Mouse (Mus musculus): ENCODE measurements around the gene S100a4.

S100a4 gene

DNA sequence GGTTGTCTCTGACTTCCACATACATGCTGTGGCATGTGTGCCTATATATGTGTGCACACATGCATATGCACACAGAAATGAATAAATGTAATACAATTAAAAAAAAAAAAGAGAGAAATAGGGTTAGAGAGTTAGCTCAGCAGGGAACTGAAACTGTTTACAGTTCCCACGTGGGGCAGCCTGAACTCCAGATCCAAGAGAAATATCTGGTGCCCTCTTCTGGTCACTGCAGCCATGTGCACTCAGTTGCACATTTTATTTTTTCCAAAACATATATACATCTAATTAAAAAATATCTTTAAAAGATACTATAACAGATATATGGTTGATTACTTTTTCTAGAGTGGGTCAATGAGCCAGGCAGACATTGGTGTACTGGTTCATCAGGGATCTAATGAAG, 14.0 kb downstream of the S100a4 start:
- ATAC-seq (ENCODE audit: insufficient number of reproducible peaks, low FRiP score, low TSS enrichment): no peak

DNA sequence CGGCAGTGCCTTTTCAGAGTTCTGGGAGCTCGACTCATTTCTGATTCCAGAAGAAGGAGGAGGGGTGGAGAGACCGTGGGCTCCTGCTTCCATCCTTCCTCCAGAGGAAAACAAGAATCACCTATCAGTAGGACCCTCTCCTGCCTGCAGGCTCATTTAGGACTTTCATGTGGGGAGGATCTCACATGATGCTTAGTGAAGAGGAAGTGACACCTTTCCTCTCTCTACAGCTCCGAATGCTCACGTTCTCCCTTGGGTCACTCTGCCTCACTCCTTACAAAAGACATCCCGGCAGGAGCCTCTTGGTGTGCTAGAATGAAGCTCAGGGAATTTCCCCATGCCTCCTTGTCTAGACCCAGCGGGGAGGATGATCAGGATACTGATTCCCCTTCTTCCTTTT, 18.0 kb downstream of the S100a4 start:
- no peak for ATAC-seq (ENCODE audit: insufficient number of reproducible peaks, low FRiP score, low TSS enrichment)

DNA sequence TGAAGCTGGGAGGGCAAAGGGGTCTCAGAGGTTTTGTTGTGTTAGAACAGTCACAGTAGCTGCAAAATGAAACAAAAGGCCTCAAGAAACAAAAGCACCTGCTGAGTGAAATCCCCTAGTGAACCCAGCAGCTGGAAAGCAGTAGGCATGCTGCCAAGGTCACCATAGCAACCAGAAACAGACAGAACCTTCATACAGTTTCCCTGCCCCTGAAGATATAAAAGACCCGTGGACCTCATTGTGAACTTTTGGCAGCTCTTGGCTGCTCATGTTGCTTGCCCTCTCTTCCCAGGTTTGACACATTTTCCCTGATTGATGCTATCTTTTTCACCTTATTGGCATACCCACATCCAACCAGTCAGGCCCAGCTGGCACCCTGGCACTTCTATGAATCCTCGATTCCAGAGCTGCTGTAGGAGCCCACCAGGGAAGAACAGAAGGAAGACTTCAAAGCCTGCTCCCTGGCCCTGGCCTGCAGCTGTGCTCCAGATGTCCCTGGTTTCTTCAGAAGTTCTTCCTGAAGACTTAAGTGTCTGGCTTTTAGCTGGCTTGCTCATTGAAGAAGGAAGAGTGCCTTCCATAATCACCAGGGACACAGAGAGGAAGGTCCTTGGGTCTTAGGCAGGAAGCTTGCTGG, 20.0 kb downstream of the S100a4 start:
- no peak for ATAC-seq (ENCODE audit: insufficient number of reproducible peaks, low FRiP score, low TSS enrichment)

DNA sequence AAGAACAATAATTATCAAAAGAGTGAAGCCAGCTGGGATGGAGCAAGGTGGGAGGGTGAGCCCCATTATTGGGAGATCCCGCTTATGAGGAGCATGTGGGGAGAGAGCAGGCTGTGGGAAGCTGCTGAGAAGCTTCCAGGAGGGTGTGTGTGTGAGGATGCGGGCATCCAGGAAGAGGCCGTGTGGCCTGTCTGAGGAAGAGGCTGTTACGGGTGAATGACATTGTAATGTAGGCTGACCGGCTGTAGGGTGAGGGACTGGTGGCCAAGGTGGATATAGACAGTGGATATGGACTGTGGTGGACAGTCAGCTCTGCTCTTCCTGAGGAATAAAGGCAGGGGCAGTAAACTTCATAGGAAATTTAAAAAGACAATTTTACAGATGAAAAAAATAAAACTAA, 21.9 kb downstream of the S100a4 start:
- ATAC-seq (ENCODE audit: insufficient number of reproducible peaks, low FRiP score, low TSS enrichment): no peak

DNA sequence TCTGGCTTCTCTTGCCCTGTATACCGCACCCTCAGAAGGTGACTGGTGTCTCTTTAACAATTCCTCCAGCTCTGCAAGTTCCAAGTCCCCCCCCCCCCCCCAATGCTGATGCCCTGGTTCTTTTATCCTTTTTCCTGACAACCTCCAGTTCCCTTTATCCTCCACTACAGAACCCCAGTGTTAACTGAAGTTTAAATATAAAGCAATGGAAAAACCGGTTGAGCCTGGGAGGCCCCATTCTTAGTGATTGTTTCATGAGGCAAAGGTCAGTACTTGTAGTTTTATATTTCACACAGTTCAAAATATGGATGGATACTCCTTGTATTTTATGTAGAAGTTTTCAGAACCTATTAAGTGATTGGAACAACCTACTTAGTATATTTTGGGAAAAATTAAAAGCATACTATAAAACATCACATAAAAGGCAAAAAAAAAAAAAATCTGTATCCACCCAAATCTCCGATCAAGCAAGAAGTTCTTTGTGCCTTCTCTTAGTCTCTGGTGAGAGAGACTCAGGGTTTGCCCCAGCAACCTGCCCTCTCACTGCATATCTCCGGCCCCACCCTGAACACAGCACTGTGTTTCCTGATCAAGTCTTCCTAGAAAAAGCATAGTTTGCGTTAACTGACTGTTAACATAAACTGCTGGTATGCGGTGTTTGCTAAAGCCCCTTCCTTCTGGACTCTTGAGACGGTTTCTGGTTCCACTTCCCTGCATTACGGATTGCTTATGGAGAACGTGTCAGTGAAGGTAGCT, 22.9 kb downstream of the S100a4 start:
- ATAC-seq (ENCODE audit: insufficient number of reproducible peaks, low FRiP score, low TSS enrichment): no peak

DNA sequence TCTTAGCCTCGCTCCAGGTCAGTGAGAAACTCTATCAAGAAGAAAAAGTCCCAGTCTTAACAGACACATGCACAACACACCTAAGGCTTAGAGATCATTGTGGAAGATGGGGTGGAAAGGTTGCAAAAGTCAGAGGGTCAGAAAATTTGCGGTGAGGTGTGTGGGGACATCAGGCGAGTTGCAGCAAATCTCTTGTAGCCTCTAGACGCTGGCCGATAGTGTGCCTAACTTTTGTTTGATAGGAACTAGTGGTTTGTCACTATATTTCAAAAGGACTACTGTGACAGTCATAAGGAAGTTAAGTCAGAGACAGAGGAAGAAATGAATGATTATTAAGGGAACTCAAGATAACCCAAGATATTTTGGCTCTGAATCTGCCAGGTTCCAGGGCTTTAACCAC, 23.8 kb downstream of the S100a4 start:
- ATAC-seq (ENCODE audit: insufficient number of reproducible peaks, low FRiP score, low TSS enrichment): no peak

DNA sequence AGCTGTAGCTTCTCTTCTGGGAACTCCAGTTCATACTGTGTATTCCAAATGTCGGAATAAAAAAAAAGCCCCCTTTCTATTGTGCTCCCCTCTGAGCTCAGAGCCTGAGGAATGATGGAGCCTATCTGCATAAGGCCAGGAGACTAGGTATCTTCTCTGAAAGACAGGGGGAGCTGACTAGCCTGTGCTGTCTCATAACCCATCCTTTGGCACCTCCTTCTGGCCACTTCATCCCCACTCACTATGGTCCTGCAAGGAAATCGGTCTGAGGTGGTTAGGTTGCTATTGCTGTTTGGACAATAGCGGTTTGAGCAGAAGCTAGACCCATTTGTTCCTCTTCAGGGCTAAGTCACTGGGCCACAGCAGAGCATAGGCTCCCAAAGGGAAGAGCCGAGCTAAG, 24.2 kb downstream of the S100a4 start:
- no peak for ATAC-seq (ENCODE audit: insufficient number of reproducible peaks, low FRiP score, low TSS enrichment)

DNA sequence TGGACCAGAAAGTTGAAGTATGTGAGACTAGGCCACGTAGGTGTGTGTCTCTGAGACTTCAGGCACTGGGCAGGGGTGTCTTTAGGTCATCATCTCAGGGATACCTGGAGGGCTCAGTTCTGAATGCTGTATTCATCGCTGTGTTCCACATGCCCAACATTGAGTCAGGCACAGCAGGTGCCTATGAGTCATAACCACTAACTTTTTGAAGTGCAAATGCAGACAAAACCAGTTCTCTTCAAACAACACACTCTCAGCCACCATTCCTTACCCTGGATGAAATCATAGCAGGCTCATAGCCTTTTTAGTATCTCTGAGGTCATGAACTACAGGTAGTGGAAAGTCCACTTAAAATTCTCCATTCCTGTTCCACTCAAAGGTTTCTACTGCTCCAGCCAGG, 25.7 kb downstream of the S100a4 start:
- ATAC-seq (ENCODE audit: insufficient number of reproducible peaks, low FRiP score, low TSS enrichment): no peak

DNA sequence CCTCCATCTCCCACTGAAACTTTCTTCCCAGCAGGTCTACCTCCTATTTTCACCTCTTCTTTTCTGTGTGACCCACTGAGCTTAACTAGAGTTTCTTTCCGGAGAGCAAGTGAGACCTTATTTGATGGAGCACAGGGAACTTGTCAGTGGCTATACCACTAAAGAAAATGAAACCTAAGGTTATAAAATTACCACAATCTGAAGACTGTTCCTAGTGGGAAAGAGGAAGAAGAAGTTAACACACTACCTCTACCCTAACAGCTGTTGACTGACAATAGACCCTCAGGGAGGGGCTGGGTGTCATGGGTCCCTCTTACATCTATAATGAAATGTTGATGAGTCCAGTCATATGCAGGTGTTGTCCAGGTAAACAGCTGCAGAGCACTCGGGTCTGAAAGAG, 28.4 kb downstream of the S100a4 start:
- no peak for ATAC-seq (ENCODE audit: insufficient number of reproducible peaks, low FRiP score, low TSS enrichment)

DNA sequence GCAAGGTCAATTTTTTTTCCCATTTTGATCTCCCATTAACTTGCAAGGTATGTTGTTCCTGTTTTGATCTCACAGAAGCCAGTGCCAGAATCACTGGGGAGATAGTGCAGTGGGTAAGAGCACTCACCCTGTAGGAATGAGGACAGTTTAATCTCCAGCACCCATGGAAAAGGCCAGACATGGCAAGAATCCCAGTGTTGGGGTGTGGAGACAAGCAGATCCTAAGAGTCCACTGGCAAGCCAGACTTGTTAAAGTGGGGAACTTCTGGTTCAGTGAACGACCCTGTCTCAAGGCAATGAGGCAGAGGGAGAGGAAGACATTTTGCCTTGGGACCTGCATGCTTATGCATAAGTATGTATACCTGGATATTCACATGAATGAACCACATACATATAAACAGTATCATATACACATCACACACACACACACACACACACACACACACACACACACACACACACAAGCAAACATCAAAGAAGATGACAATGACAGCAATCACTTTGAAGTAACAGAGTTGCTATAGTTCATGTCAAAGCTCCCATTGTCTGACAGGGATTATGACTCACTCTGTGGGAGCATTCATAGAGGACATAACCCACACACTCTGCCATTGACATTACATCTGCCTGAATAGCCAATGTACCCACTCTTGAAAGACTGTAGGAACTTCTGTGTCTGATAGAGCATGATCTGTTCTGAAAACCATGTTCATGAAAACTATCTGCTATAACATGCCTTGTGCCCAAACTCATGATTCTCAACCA, 35.1 kb downstream of the S100a4 start:
- no peak for ATAC-seq (ENCODE audit: insufficient number of reproducible peaks, low FRiP score, low TSS enrichment)

DNA sequence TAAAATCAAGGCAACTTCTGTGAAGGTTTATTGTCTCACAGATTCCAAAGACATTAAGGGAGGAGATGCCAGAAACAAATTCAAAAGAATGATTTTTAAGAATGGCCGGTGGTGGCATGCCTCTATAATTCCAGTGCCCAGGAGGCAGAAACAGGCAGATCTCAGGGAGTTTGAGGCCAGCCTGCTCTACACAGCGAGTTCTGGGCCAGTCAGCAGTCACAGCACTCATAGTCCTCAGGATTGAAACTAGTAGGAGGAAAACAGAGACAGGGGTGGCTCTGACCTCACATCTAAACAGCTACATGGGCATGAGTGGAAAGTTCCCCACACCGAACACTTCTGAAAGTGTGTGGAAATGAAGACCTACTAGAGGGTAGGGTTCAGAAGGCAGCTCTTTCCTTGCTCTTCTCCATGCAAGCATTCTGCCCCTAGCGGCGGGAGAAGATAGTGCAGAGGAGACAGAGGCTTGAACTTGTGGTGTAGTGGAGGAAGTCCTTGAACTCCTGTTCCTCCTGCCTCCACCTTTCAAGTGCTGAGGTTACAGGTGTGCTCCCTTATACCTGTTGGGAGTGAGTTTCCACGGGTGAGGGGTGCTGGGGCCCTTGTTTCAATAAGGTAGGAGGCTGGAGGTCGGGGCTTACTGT, 36.1 kb downstream of the S100a4 start:
- no peak for ATAC-seq (ENCODE audit: insufficient number of reproducible peaks, low FRiP score, low TSS enrichment)

DNA sequence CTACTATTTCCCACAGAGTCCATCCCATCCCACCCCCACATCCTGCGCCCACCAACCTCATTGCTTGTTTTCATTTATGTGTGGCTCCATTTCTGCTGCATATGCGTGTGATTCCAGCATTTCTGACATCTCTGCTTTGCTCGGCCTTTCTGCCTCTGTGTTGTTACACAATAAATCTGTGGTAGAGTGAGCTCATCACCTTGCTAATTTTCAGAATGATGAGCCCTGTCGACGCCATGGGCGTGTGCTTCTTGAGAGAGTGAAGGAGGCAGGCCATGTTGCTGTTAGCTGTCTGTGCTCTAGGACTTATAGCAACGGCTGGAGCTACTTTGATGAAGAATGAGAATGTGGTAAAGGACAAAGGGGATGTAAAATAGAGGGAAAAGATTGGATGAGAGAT, 37.4 kb downstream of the S100a4 start:
- no peak for ATAC-seq (ENCODE audit: insufficient number of reproducible peaks, low FRiP score, low TSS enrichment)

DNA sequence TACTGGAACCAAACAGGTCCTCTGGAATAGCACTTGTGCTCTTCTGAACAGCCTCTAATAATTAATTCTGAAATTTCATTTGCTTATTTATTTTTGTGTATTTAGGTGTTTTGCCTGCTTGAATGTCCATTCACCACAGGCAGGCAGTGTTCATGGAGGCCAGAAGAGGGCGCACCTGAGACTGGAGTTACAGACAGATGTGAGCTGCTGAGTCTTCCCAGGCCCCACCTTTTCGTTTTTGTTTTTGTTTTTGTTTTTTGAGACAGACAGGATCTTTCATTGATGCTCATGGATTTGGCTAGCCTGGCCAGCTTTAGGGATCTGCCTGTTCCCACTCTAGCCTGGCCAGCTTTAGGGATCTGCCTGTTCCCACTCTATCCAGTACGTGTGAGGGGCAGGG, 40.6 kb downstream of the S100a4 start:
- ATAC-seq (ENCODE audit: insufficient number of reproducible peaks, low FRiP score, low TSS enrichment): no peak

DNA sequence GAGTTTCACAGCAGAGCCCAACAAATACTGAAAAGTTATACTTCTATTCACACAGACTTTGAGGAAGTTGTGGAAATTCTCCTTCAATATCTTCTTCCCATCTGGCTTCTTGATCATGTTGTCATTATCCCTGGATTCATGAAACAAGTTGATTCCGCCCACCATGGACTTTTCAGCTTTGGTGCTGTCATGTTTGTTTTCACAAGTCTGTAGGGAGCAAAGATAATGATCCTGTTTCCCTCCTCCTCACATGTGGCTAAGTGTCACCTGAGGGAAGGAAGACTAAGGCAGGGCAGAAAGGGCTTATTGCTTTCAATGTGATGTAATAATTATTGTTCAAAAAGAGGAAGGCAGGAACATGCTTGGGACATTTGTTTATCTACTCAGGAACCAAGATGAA, 43.7 kb downstream of the S100a4 start:
- no peak for ATAC-seq (ENCODE audit: insufficient number of reproducible peaks, low FRiP score, low TSS enrichment)

DNA sequence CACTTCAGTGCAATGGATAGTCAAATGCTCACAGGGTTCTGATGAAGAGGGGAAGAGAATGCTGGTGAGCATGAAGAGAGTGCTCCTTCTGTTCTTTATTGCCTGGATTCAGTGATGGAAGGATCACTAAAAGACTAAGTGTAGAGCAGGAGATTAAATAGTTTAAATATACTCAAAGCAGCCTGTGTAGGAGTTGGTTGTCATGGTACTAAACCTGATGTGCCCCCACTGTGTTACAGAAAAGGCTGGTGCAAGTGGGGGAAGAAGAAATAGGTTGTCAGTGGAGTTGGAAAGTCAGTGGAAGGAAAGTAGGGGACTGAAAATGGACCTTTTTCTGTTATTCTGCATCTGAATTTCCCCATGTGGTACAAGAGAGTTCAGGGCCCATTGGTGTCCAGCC, 45.4 kb downstream of the S100a4 start:
- no peak for ATAC-seq (ENCODE audit: insufficient number of reproducible peaks, low FRiP score, low TSS enrichment)

DNA sequence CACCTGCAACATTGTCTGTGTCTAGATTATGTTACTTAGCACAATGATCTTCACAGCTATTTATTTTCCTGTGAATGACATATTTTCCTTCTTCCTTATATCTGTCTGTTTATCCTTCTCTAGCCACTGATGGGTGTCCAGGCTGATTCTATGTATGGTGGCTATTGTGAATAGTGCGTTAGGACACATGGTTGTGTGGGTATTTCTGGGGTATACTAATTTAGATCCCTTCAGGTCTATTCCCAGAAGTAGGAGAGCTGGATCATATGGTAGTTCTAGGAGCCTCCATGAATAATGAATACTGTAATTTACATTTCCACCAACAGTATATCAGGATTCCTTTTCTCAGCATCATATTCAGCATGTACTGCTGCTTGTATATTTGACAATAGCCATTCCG, 46.3 kb downstream of the S100a4 start:
- ATAC-seq (ENCODE audit: insufficient number of reproducible peaks, low FRiP score, low TSS enrichment): no peak

DNA sequence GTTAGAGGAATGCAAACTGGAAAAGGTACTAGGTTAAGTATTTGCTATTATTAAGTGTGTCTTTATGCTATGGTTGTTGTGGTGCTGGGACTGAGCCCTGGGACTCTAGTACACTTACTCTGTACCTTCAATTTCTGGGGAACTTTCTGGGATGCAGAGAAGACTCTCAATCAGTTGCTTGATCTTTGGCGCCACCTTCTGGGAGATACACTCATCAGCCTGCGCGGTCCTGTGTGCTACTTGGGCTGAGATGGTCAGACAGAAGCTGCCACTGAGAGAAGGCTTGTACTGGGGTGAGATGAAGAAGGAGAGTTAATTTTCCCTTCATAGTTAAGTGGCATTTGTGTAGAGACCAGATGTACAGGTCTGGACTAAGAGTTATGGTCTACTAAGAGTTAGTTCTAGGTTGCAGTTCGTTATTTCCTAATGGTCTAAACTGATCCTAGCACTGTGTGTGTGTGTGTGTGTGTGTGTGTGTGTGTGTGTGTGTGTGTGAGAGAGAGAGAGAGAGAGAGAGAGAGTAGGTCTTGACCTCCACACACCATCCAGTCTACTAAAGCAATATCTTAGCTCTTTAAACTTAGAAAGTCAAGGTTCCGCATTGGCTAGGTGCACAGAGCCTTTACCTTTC, 49.4 kb downstream of the S100a4 start:
- peak; percentile 82 for ATAC-seq (ENCODE audit: insufficient number of reproducible peaks, low FRiP score, low TSS enrichment)

DNA sequence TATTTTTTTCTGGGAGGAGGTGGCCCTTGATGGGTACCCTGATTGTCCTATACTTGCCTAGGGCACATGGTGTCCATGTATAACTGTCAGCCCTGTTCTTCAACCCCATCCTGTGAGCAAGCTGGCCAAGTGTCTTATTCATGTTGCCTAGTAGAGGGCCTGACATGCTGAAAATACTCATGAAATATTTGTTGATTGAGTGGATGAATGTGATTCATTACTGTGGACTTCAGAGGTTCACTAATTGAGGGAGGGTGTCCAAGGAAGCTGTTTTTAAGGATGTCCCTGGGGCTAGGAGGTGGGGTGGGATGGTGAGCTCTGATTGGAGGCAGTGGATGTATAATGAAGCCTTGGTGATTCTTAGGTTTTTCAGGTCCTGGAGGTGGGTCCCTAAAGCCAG, 50.1 kb downstream of the S100a4 start, which contains the start of gene S100a7a:
Gene S100a7a, plus strand, starts transcription at position 301 of the 400 bp plus-strand sequence.
- no peak for ATAC-seq (ENCODE audit: insufficient number of reproducible peaks, low FRiP score, low TSS enrichment)
